Mouse (Mus musculus): ENCODE results near the gene Gm8909. TPM values are rescaled to one million over a fixed set of nuclear protein-coding genes. Genes with fewer than 3 reads are reported as not detected.
"Not testable (repeated sequence)": the region's sequence is repeated elsewhere in the genome, so short reads cannot be mapped to it uniquely, and the experiment has no call there.

The Gm8909 gene
- polyA plus RNA-seq, 1 experiment from 2014 or later: 6.7 TPM

DNA sequence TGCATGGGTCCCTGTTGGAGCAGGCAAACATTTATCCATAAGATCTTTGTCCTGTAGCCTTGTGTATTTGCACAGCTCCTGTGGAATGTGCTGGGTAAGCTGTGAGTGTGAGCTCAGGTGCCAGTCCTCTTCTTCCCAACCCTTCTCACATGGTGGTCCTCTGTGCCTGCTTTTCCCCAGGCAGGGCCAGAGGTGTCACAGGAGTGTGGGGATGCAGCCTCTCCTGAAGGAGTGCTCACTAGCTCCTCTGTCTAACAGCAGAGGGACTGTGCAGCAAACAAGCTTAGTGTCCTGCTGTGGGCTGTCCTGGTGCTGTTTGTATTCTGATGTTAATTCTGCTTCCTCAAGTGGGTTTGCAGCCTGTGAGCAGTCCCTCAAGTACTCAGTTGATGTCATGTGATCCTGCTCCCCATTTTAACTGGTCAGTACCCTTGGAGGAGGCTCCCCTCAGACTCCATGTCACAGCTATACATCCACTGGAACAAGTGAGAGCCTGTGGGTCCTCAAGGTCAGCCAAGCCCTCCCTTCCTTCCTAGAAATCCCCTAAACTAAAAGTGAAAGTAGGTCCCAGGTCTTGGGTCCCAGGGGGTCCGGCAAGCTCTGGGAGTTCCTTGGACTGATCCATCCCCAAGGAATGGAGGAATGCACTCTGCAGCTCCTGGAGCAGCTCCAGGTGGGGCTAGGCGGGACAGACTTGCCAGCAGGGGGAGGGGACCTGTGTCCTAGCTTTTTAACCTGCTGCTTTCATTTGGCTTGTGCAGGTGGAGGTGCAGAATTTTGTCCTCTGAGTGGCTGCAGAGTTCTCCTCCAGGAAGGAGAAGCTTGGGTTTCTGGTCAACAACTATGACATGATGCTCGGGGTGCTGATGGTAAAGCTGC, 13.8 kb downstream of the Gm8909 start:
- Histone ChIP-seq H3K27me3 (replicated peaks; ENCODE audit: insufficient read depth, low read length) (no peaks in the 10 kb centered on the region), H3K36me3 (ENCODE audit: insufficient read depth, low read length) (no peaks in the 10 kb centered on the region), H3K9ac (replicated peaks; ENCODE audit: low read depth) (no peak overlapping the region), H3K4me3 (ENCODE audit: low read depth, low read length) (no peak overlapping the region), H3K9me3 (ENCODE audit: low read length) (no peaks in the 10 kb centered on the region), H3K4me2 (replicated peaks; ENCODE audit: low read depth, low read length) (peak overlapping the region; percentile 39), H3K27ac (ENCODE audit: low read length) (no peak overlapping the region), H3K4me1 (ENCODE audit: insufficient read depth, low read depth, low read length) (no peaks in the 10 kb centered on the region)
- 10% methylated on average over 3 of the region's 3 CpGs for WGBS
- ATAC-seq: peak; percentile 91
- peak; percentile 25; the same call in 1 of the 2 replicates for TF ChIP-seq CTCF (IDR thresholded peaks at IDR 0.05)
- no peak for TF ChIP-seq EP300 (IDR thresholded peaks at IDR 0.05)
- peak; percentile 72 for DNase-seq (ENCODE audit: low spot score)

DNA sequence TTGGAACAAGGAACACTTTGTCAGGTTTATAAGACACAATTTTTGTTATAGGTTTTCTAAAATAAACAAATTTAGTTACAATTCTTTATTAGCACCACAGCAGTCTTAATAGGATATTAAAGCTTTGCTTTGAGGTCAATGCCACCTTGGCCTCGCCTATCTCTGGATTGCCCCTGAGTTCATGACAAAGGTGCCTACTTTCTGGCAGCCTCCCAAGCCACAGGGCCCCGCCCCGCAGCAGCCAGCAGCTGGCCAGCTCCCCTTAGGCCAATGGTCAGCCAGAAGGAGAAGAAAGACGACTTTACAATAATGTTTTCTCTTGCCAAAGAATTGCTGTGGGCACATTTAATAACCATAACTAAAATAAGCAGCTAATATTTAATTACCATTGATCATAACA, 17.1 kb downstream of the Gm8909 start:
- H3K4me2 ChIP-seq (replicated peaks; ENCODE audit: low read depth, low read length); ATAC-seq; H3K27ac ChIP-seq (ENCODE audit: low read length); H3K4me1 ChIP-seq (ENCODE audit: insufficient read depth, low read depth, low read length); H3K36me3 ChIP-seq (ENCODE audit: insufficient read depth, low read length); H3K4me3 ChIP-seq (ENCODE audit: low read depth, low read length); H3K27me3 ChIP-seq (replicated peaks; ENCODE audit: insufficient read depth, low read length); H3K9me3 ChIP-seq (ENCODE audit: low read length); DNase-seq (ENCODE audit: low spot score); H3K9ac ChIP-seq (replicated peaks; ENCODE audit: low read depth): not testable (repeated sequence)
- WGBS: 29% methylated on average over 4 of the region's 4 CpGs

DNA sequence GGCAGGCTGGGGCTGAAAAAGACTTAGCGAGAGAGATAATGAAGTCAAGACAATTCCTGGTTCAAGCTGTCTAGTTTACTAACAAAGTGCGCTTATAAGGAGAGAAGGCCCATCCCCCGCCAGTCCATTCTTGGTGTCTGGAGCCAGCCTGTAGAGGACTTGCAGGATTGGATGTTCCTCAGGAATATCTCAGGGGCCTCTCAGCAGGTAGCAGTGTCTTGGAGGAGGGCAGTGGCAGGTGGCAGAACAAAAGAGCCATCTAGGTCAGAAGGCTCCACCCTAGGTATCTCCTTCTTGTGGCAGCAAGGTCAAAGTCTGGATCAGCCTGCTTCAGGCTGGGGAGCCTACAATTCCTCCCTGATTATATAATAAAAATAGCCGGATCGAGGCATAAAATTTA, 19.9 kb downstream of the Gm8909 start:
- not testable (repeated sequence) for H3K27me3 ChIP-seq (replicated peaks; ENCODE audit: insufficient read depth, low read length); H3K9me3 ChIP-seq (ENCODE audit: low read length); H3K27ac ChIP-seq (ENCODE audit: low read length); DNase-seq (ENCODE audit: low spot score); H3K9ac ChIP-seq (replicated peaks; ENCODE audit: low read depth); ATAC-seq; H3K36me3 ChIP-seq (ENCODE audit: insufficient read depth, low read length); H3K4me2 ChIP-seq (replicated peaks; ENCODE audit: low read depth, low read length); H3K4me3 ChIP-seq (ENCODE audit: low read depth, low read length); H3K4me1 ChIP-seq (ENCODE audit: insufficient read depth, low read depth, low read length)
- WGBS: 76% methylated on average over 5 of the region's 5 CpGs

DNA sequence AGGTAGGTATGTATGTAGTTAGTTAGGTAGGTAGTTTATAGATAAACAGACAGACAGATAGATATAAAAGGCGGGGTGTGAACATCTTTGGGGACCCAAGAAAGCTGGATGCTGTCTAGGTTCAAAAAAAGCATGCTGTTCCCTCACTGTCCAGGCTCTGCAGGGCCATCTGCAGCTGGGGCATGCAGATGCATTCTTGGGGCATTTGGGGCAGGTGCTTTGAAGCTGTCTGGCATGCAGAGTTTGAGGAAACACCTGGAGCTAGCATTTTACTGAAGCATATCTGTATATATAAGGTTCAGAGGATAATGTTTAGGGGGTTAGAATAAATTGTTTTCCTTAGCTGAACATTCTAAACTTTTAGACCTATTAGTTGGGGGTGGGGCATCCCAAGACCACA, 21.4 kb downstream of the Gm8909 start:
- H3K9ac ChIP-seq (replicated peaks; ENCODE audit: low read depth); ATAC-seq: not testable (repeated sequence)
- 63% methylated on average over 1 of the region's 1 CpGs for WGBS

DNA sequence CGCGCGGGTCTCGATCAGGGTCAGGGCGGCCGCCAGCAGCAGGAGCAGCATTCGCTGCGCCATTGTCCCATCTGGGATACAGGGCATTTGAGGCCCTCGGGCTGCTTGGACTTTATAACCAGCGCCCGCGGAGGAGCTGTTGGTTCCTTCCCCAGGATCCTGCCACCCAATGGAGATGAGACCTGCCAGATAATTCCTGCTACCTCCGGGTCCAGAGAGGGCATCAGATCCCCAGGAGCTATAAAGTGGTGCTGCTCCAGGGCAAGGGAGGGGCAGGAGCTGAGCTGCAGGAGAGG, 22.5 kb downstream of the Gm8909 start:
- Histone ChIP-seq H3K4me3 (ENCODE audit: low read depth, low read length) (peak overlapping the region; percentile 59), H3K9ac (replicated peaks; ENCODE audit: low read depth) (peak overlapping the region; percentile 39), H3K4me2 (replicated peaks; ENCODE audit: low read depth, low read length) (peak overlapping the region; percentile 75)
- WGBS: 4% methylated on average over 12 of the region's 13 CpGs
- not testable (repeated sequence) for H3K4me1 ChIP-seq (ENCODE audit: insufficient read depth, low read depth, low read length); H3K27ac ChIP-seq (ENCODE audit: low read length); DNase-seq (ENCODE audit: low spot score); H3K27me3 ChIP-seq (replicated peaks; ENCODE audit: insufficient read depth, low read length); H3K9me3 ChIP-seq (ENCODE audit: low read length); ATAC-seq; H3K36me3 ChIP-seq (ENCODE audit: insufficient read depth, low read length)

More for the DNA sequence above, 21.4 kb downstream of the Gm8909 start:
- H3K4me1 ChIP-seq (ENCODE audit: insufficient read depth, low read depth, low read length); DNase-seq (ENCODE audit: low spot score); H3K4me3 ChIP-seq (ENCODE audit: low read depth, low read length); H3K27me3 ChIP-seq (replicated peaks; ENCODE audit: insufficient read depth, low read length); H3K27ac ChIP-seq (ENCODE audit: low read length); H3K4me2 ChIP-seq (replicated peaks; ENCODE audit: low read depth, low read length); H3K36me3 ChIP-seq (ENCODE audit: insufficient read depth, low read length); H3K9me3 ChIP-seq (ENCODE audit: low read length): not testable (repeated sequence)

DNA sequence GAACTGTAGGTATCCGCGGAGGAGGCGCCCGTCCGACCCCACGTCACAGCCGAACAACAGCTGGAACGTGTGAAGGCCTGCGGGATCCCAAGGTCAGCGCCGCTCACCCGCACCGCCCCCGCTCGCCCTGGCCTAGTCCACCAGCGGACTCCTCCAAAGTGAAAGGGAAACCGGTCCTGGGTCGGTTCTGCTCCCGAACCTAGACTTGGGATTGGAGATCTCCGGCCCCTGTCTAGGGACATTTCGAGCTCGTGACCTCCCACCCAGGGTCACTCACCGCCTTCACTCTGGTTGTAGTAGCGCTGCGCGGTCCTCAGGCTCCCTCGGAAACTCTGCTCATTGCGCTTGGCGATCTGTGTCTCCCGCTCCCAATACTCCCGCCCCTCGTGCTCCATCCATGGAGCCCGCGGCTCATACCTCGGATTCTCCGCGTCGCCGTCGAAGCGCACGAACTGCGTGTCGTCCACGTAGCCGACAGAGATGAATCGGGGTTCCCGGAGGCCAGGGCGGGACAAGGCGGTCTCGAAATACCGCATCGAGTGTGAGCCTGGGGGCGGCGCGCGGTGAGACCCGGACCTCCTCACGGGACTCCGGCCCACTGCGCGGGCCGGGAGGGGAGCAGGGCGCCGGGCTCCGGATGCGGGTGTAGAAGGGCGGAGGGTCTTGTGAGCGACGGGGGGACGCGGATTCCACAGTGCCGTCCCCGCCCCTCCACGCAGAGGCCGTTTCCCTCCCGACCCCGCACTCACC, 23.1 kb downstream of the Gm8909 start:
- no peaks in the 10 kb centered on the region for H3K36me3 ChIP-seq (ENCODE audit: insufficient read depth, low read length)
- H3K4me3 ChIP-seq (ENCODE audit: low read depth, low read length): peak overlapping the region; percentile 59
- WGBS: 2% methylated on average over 62 of the region's 78 CpGs
- peak; percentile 68 for ATAC-seq
- peak; percentile 45 for DNase-seq (ENCODE audit: low spot score)
- no peaks in the 10 kb centered on the region for H3K9me3 ChIP-seq (ENCODE audit: low read length)
- no peak overlapping the region for H3K27ac ChIP-seq (ENCODE audit: low read length)
- TF ChIP-seq EP300 (IDR thresholded peaks at IDR 0.05) (no peak), CTCF (IDR thresholded peaks at IDR 0.05) (no peak)
- H3K4me2 ChIP-seq (replicated peaks; ENCODE audit: low read depth, low read length): peak overlapping the region; percentile 75
- H3K9ac ChIP-seq (replicated peaks; ENCODE audit: low read depth): peak overlapping the region; percentile 39
- no peaks in the 10 kb centered on the region for H3K4me1 ChIP-seq (ENCODE audit: insufficient read depth, low read depth, low read length)
- H3K27me3 ChIP-seq (replicated peaks; ENCODE audit: insufficient read depth, low read length): no peaks in the 10 kb centered on the region

DNA sequence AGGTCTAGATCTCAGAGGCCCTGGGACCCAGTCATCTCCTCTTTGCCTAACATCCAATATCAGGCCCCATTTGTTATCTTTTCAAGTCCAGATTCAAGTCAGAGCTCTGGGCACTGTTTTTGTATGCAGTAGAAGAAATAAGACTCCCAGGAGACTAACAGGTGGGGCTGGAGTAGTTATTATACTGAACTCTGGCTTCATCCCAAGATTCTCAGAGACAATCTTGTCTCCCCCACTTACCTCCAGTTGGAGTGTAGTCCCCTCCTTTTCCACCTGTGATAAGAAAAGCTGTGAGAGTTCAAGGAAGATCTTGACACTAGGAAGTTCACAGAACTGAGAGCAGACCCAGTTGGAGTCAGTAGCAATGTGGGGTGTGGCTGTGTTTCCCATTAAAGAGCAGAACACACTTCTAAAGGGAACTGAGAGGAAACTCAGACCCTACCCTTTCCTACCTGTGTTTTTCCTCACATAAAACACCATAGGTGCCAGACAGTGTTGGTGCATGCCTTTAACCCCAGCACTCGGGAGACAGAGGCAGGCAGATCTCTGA, 32.0 kb downstream of the Gm8909 start:
- not testable (repeated sequence) for H3K9ac ChIP-seq (replicated peaks; ENCODE audit: low read depth); H3K9me3 ChIP-seq (ENCODE audit: low read length); H3K4me1 ChIP-seq (ENCODE audit: insufficient read depth, low read depth, low read length); H3K36me3 ChIP-seq (ENCODE audit: insufficient read depth, low read length); H3K4me2 ChIP-seq (replicated peaks; ENCODE audit: low read depth, low read length); DNase-seq (ENCODE audit: low spot score); H3K27me3 ChIP-seq (replicated peaks; ENCODE audit: insufficient read depth, low read length); H3K4me3 ChIP-seq (ENCODE audit: low read depth, low read length); H3K27ac ChIP-seq (ENCODE audit: low read length); ATAC-seq
- whole genome bisulfite sequencing: 67% methylated on average over 1 of the region's 1 CpGs

DNA sequence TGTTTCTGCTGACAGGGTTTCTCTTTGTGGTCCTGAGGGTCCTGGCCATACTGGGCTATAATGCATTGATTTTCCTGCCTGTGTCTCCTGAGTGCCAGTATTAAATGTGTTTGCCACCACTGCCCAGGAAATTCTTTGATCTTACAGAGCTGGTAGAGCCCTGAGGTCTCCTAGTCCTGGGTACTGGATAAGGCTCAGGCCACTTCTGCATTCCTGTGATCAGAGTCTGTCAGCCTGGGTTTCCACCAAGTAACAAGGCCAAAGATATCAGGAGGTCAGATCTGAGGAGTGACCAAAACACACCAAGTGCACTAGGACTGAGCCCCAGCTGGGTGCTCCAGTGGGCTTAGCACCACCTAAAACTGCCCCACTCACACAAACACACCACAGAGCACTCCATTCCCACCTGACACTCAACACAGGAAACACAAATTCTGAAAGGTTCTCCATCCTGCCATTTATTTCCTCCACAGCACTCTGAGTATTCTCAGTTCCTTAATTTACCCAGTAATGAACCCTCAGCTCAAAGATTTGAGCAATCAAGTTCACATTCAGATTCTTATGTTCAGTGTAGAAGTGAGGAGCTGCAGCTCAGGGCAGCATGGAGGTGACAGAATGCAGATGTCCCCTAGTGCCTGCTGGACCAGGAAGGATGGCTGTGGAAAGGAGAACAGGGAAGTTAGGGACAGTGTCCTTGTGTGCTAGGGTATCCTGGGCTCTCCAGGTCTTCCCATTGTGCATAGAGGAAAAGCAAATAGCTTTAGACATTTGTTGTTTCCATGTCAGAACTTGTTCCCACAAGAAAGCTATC, 32.7 kb downstream of the Gm8909 start:
- not testable (repeated sequence) for H3K27me3 ChIP-seq (replicated peaks; ENCODE audit: insufficient read depth, low read length); H3K27ac ChIP-seq (ENCODE audit: low read length); H3K4me1 ChIP-seq (ENCODE audit: insufficient read depth, low read depth, low read length); DNase-seq (ENCODE audit: low spot score); H3K4me2 ChIP-seq (replicated peaks; ENCODE audit: low read depth, low read length); H3K36me3 ChIP-seq (ENCODE audit: insufficient read depth, low read length); H3K9me3 ChIP-seq (ENCODE audit: low read length); H3K9ac ChIP-seq (replicated peaks; ENCODE audit: low read depth); H3K4me3 ChIP-seq (ENCODE audit: low read depth, low read length); ATAC-seq
